ENCODE assay signal across 8 mouse cellular contexts in the genomic region with DNA sequence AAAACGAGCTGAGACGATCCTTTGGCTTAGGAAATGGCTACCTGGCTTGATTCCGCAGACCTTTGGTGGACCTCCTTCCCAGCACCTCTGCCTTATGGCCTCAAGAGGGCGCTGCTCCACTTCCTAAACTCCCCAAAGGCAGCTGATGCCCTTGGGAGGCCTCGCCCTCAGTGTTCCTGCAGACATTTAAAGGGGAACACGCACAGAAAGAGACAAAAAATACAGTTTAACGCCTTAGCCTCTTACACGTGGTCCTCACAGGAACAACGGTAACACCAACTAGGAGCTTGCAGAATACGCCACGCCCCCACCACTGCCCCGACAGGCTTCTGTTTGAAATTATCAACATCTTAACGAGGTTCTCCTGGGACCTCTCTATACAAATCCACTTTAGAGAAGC.
DNase-seq lines count a peak whose midpoint lies in the region; ATAC-seq and TF ChIP-seq lines count a peak whose summit lies in the region.

No protein-coding gene starts in this region.

- no peaks in the 10 kb centered on the region for H3K36me3 ChIP-seq in MEL (ENCODE audit: control insufficient read depth in 1 of 2, insufficient read depth in 2 of 2, low read length in 2 of 2)
- no peaks in the 10 kb centered on the region for H3K36me3 ChIP-seq in hindbrain, embryonic 10.5 days
- no peaks in the 10 kb centered on the region for H3K36me3 ChIP-seq in lung, postnatal 0 days (ENCODE audit: insufficient read depth, low read length)

- peak; percentile 70 for ATAC-seq in frontal cortex, adult (ENCODE audit: low TSS enrichment)
- ATAC-seq in lung, postnatal 0 days = peak; percentile 61

- TF ChIP-seq RAD21 in MEL (IDR thresholded peaks at IDR 0.05; ENCODE audit: low read depth, low read length) = peak; percentile 85

- H3K79me2 ChIP-seq in MEL (ENCODE audit: control insufficient read depth, insufficient read depth, low read length, poor library complexity) = no peaks in the 10 kb centered on the region

- no peak for TF ChIP-seq POLR2A in MEL (IDR thresholded peaks at IDR 0.05; ENCODE audit: control insufficient read depth in 1 of 2, insufficient read depth in 1 of 2, low read depth in 1 of 2, low read length in 2 of 2, poor library complexity in 1 of 2)

- H3K9ac ChIP-seq in MEL (ENCODE audit: control insufficient read depth, low read depth, low read length, poor library complexity, severe bottlenecking) = no peak overlapping the region
- no peak overlapping the region for H3K9ac ChIP-seq in lung, postnatal 0 days (replicated peaks; ENCODE audit: low read depth)

- 10% methylated on average over 13 of the region's 13 CpGs for WGBS in hindbrain, embryonic 10.5 days
- 1% methylated on average over 13 of the region's 13 CpGs for WGBS in lung, postnatal 0 days

- peaks cover 0 to 3% of the 10 kb centered on the region in 2 experiments; a peak in 1 of 4 replicates for H3K4me1 ChIP-seq in MEL (ENCODE audit: control insufficient read depth in 1 of 2, insufficient read depth in 2 of 2, low read length in 2 of 2)
- peaks cover 40% of the 10 kb centered on the region for H3K4me1 ChIP-seq in hindbrain, embryonic 10.5 days (replicated peaks)
- peaks cover 22% of the 10 kb centered on the region for H3K4me1 ChIP-seq in lung, postnatal 0 days (ENCODE audit: insufficient read depth, low read depth, low read length)

- no peak overlapping the region for H3K4me3 ChIP-seq in MEL (ENCODE audit: control insufficient read depth in 1 of 2, insufficient read depth in 1 of 2, low read depth in 2 of 2, low read length in 2 of 2)
- peak overlapping the region; percentile 43 for H3K4me3 ChIP-seq in hindbrain, embryonic 10.5 days
- H3K4me3 ChIP-seq in lung, postnatal 0 days (ENCODE audit: low read depth, low read length) = no peak overlapping the region

- H3K27ac ChIP-seq in MEL (ENCODE audit: control insufficient read depth, low read depth, low read length) = no peak overlapping the region
- peak overlapping the region; percentile 68 for H3K27ac ChIP-seq in hindbrain, embryonic 10.5 days
- peak overlapping the region; percentile 91 for H3K27ac ChIP-seq in lung, postnatal 0 days (ENCODE audit: low read length)

- TF ChIP-seq CTCF in MEL (IDR thresholded peaks at IDR 0.05 in 2 of 3, conservative IDR thresholded peaks at IDR 0.05 in 1 of 3; ENCODE audit: control insufficient read depth in 1 of 3, insufficient read depth in 1 of 3, low read depth in 2 of 3, low read length in 3 of 3, poor library complexity in 1 of 3, severe bottlenecking in 1 of 3) = peak; percentile 85 to 89 (median 85)
- TF ChIP-seq CTCF in lung, postnatal 0 days (IDR thresholded peaks at IDR 0.05) = peak; percentile 98

- peak; percentile 83 for DNase-seq in MEL (ENCODE audit: low read depth, low spot score)
- peak; percentile 34 to 51 for DNase-seq in cerebellum, adult 18-20 months
- DNase-seq in hindbrain, embryonic 10.5 days (ENCODE audit: low spot score) = peak; percentile 82
- DNase-seq in layer of hippocampus, postnatal 10 days (ENCODE audit: low spot score in 2 of 2) = peak; percentile 82 to 84
- peak; percentile 97 for DNase-seq in lung, postnatal 0 days (ENCODE audit: low spot score)
- DNase-seq in ovary, postnatal 10 days (ENCODE audit: low spot score) = peak; percentile 59
- peak; percentile 86 for DNase-seq in thymus, postnatal 0 days (ENCODE audit: low spot score)

- H3K9me3 ChIP-seq in MEL (replicated peaks; ENCODE audit: insufficient read depth, low read length) = no peaks in the 10 kb centered on the region
- H3K9me3 ChIP-seq in hindbrain, embryonic 10.5 days = peaks cover 5% of the 10 kb centered on the region
- no peaks in the 10 kb centered on the region for H3K9me3 ChIP-seq in lung, postnatal 0 days (ENCODE audit: low read length)

- H3K27me3 ChIP-seq in MEL (ENCODE audit: control insufficient read depth in 1 of 2, insufficient read depth in 2 of 2, low read length in 2 of 2) = 0 out of 4 replicates have a peak, but pooled peaks cover 0 to 3% of the 10 kb centered on the region in 2 experiments
- peaks cover 16% of the 10 kb centered on the region for H3K27me3 ChIP-seq in hindbrain, embryonic 10.5 days (ENCODE audit: insufficient read depth, poor library complexity, severe bottlenecking)
- no peaks in the 10 kb centered on the region for H3K27me3 ChIP-seq in lung, postnatal 0 days (replicated peaks; ENCODE audit: insufficient read depth, low read length)

- no peak for TF ChIP-seq EP300 in MEL (IDR thresholded peaks at IDR 0.05; ENCODE audit: low read depth in 1 of 2, low read length in 2 of 2)
- peak; percentile 80 for TF ChIP-seq EP300 in lung, postnatal 0 days (IDR thresholded peaks at IDR 0.05)

- peak overlapping the region; percentile 50; the same call in 1 of the 2 replicates for H3K4me2 ChIP-seq in lung, postnatal 0 days (replicated peaks; ENCODE audit: low read depth, low read length)

TF ChIP-seq in MEL, 35 proteins besides CTCF, POLR2A, EP300 and RAD21:
- TF ChIP-seq ZC3H11A (IDR thresholded peaks at IDR 0.05; ENCODE audit: low read depth, low read length) (peak; percentile 63), MXI1 (IDR thresholded peaks at IDR 0.05; ENCODE audit: low read depth, low read length) (peak; percentile 51), ELF1 (IDR thresholded peaks at IDR 0.05; ENCODE audit: low read depth, low read length) (0 out of 2 replicates have a peak, but pooled peaks have one; percentile 13), MEF2A (IDR thresholded peaks at IDR 0.05; ENCODE audit: extremely low read depth, insufficient replicate concordance, low read depth, low read length, poor library complexity, severe bottlenecking) (no peak), MYB (IDR thresholded peaks at IDR 0.05; ENCODE audit: low read depth, low read length) (0 out of 2 replicates have a peak, but pooled peaks have one; percentile 18), HCFC1 (IDR thresholded peaks at IDR 0.05; ENCODE audit: low read depth, low read length) (0 out of 2 replicates have a peak, but pooled peaks have one; percentile 38), USF1 (IDR thresholded peaks at IDR 0.05; ENCODE audit: low read depth, low read length) (no peak), SMC3 (IDR thresholded peaks at IDR 0.05; ENCODE audit: low read depth, low read length) (peak; percentile 57), MAX (IDR thresholded peaks at IDR 0.05; ENCODE audit: low read length) (peak; percentile 57; the same call in 1 of the 2 replicates), MYC (IDR thresholded peaks at IDR 0.05; ENCODE audit: low read depth, low read length) (peak; percentile 65), ETS1 (IDR thresholded peaks at IDR 0.05; ENCODE audit: low read depth, low read length) (no peak), SIN3A (IDR thresholded peaks at IDR 0.05; ENCODE audit: low read length) (peak; percentile 56; the same call in 1 of the 2 replicates)

Comparison
In these comparisons a context has a peak if more than half of its experiments do, and no peak if none do; other contexts are left out.
1. DNase-seq: peak in every context shown above with its lines; median percentile 97 in lung, postnatal 0 days; 86 in thymus, postnatal 0 days; 83 in MEL; 83 in layer of hippocampus, postnatal 10 days; 82 in hindbrain, embryonic 10.5 days; 59 in ovary, postnatal 10 days; 42 in cerebellum, adult 18-20 months.